Mouse (Mus musculus): ENCODE data around the gene Cdc14a. TPM values are rescaled to one million over a fixed set of nuclear protein-coding genes. Genes with fewer than 3 reads are reported as not detected.

Gene Cdc14a
- total RNA-seq, 2 experiments from 2014 or later = 20.6 to 23.8 TPM

DNA sequence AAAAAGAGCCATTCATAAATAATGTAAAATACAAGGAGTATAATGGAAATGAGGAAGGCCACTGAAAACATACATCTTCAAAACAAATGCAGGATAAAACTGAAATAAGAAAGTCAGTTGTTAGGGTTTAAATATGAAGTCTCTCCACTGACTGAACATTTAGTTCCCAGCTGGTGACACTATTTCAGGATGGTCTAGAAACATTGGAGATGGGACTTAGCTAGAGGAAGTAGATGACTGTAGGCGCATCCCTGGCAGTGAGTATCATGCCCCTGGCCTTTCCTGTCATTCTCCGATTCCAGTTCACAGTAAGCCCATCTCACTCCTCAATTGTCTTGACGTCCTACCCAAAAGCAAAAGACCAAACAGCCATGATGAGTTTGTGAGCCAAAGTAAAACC lies 190.3 kb downstream of the Cdc14a start:
- intact Hi-C loops (cut with DNase I) = no loop called here

GRCm38 (mm10) chr3:116232763-116233162 lies 191.1 kb downstream of the Cdc14a start:
- DNase-seq = no peak

More for the DNA sequence above, 190.3 kb downstream of the Cdc14a start:
- DNase-seq = no peak

GRCm38 (mm10) chr3:116229336-116229735 lies 194.5 kb downstream of the Cdc14a start:
- intact Hi-C loops (cut with DNase I) = no loop called here
- no peak for DNase-seq

More at GRCm38 (mm10) chr3:116232763-116233162, 191.1 kb downstream of the Cdc14a start:
- intact Hi-C loops (cut with DNase I) = no loop called here

DNA sequence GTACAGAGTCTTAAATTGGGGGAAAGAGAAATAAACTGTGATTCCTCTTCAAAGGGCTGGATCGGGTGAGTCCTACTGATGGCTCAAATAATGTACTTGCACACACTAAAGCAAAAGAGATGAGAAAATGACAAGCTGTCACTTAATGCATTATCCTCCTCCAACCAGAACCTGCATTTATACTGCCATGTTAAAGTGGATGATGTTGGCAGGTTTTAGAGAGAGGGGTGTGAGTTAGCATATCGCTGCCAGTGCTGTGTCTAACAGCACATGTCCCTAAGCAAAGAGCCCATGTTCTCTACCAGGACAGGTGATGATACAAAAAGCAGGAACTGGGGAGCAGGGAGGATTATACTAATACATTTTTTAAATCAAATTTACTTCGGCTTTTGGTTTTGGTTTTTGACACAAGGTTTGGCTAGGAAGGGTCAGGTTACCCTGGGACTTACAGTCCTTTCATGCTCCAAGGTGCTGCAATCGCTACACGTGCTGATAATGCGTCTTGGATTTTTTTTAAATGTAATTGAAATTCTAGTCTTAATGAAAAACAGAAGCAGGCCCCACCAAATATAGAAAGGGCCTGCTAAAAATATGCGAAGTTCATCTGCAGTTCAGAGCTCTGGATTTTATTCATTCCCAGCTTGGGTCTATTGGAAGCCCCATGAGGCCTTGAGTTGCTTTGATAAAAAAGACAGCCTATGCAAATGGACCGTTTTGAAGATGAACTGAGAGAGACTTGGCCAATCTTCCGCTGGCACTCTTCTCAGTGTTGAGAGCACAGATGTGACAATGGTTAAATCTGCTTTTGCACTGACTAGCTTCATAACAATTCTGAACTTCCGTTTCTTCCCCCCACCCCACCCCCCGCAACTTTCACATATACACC lies 195.2 kb downstream of the Cdc14a start:
- DNase-seq = no peak
- intact Hi-C loops (cut with DNase I) = no loop called here

GRCm38 (mm10) chr3:116227383-116227782 lies 196.4 kb downstream of the Cdc14a start:
- intact Hi-C loops (cut with DNase I) = no loop called here
- no peak for DNase-seq

- no peak for DNase-seq
- intact Hi-C loops (cut with DNase I) = no loop called here
Measured at GRCm38 (mm10) chr3:116226915-116227314, 196.9 kb downstream of the Cdc14a start.

Other genes starting within 250 kb of the Cdc14a start
- gene Gpr88, start 170.5 kb downstream of the Cdc14a start, total RNA-seq (2021) = not detected
- gene Rtca, start 84.2 kb upstream of the Cdc14a start, total RNA-seq (2021) = 10 to 100 TPM; 19.3 to 21.8 TPM
- gene Dbt, start 89.0 kb upstream of the Cdc14a start, total RNA-seq (2021) = 10 to 100 TPM; 19.4 to 31.0 TPM
- gene Lrrc39, start 138.9 kb upstream of the Cdc14a start, total RNA-seq (2021) = 10 to 100 TPM; 49.4 to 55.3 TPM
- 1 to 10 TPM; 2.2 to 2.4 TPM for gene Sass6, start 170.9 kb upstream of the Cdc14a start, total RNA-seq (2021)
- gene Trmt13, start 190.6 kb upstream of the Cdc14a start, total RNA-seq (2021) = 1 to 10 TPM; 3.9 to 5.3 TPM
- 10 to 100 TPM; 10.2 to 11.0 TPM for gene Mfsd14a, start 238.6 kb upstream of the Cdc14a start, total RNA-seq (2021)

Data from gastrocnemius, postnatal 36 days (tissue).